Mouse (Mus musculus) liver, embryonic 14.5 days (tissue): ENCODE measurements around the gene Snapc3.

Experiments
- CTCF ChIP-seq: IDR thresholded peaks from 2 replicates; pipeline ENCODE4 v1.5.1; 2016; ENCODE audit warnings: antibody characterized with exemption, low read depth, control low read depth
- EP300 ChIP-seq: IDR thresholded peaks from 2 replicates; pipeline ENCODE4 v1.6.1; 2016; ENCODE audit warnings: antibody characterized with exemption, low read depth

- TF ChIP-seq CTCF (no peak), EP300 (no peak)
Measured at GRCm38 (mm10) chr4:83500154-83501036, 82.9 kb downstream of the Snapc3 start.
